Mouse (Mus musculus) regulatory T cell (primary cell): ENCODE results near the gene Gm3183.
"Not testable (repeated sequence)": the region's sequence is repeated elsewhere in the genome, so short reads cannot be mapped to it uniquely, and the experiment has no call there.

Source experiments
- in situ Hi-C: fragments of 300-600 bp; cut with MboI, MseI; formaldehyde crosslinking; loops from one replicate; pipeline ENCODE4 v1.15.1; 2025; ENCODE audit warnings: high pct_unique_total_duplicates

Gm3183 gene

GRCm38 (mm10) chr5:94865136-94865535 lies at the start of gene Gm3183:
Gene Gm3183 (plus strand): TSS chr5:94865436.
- in situ Hi-C loops, result not testable (repeated sequence)
